Mouse (Mus musculus): ENCODE measurements at regions not wholly inside any gene's neighbourhood (a gene's known extent, or its start where the extent isn't known, plus 50 kb on each side); places are given as distances from the start of the nearest gene placed in this dataset.

GRCm38 (mm10) chr1:183804295-183804694, 208.8 kb upstream of the Dusp10 start:
- no peak for DNase-seq (ENCODE audit: low read depth, low spot score)
- TF ChIP-seq BHLHE40 (IDR thresholded peaks at IDR 0.05; ENCODE audit: borderline replicate concordance, low read depth, low read length) (no peak), ELF1 (IDR thresholded peaks at IDR 0.05; ENCODE audit: low read depth, low read length) (no peak)
- Histone ChIP-seq H3K36me3 (ENCODE audit: control insufficient read depth in 1 of 2, insufficient read depth in 2 of 2, low read length in 2 of 2) (no peaks in the 10 kb centered on the region), H3K27ac (ENCODE audit: control insufficient read depth, low read depth, low read length) (no peak overlapping the region), H3K9ac (ENCODE audit: control insufficient read depth, low read depth, low read length, poor library complexity, severe bottlenecking) (no peak overlapping the region), H3K4me1 (ENCODE audit: control insufficient read depth in 1 of 2, insufficient read depth in 2 of 2, low read length in 2 of 2) (no peaks in the 10 kb centered on the region), H3K27me3 (ENCODE audit: control insufficient read depth in 1 of 2, insufficient read depth in 2 of 2, low read length in 2 of 2) (no peaks in the 10 kb centered on the region), H3K4me3 (ENCODE audit: control insufficient read depth in 1 of 2, insufficient read depth in 1 of 2, low read depth in 2 of 2, low read length in 2 of 2) (no peak overlapping the region), H3K9me3 (replicated peaks; ENCODE audit: insufficient read depth, low read length) (no peaks in the 10 kb centered on the region), H3K79me2 (ENCODE audit: control insufficient read depth, insufficient read depth, low read length, poor library complexity) (no peaks in the 10 kb centered on the region)

DNA sequence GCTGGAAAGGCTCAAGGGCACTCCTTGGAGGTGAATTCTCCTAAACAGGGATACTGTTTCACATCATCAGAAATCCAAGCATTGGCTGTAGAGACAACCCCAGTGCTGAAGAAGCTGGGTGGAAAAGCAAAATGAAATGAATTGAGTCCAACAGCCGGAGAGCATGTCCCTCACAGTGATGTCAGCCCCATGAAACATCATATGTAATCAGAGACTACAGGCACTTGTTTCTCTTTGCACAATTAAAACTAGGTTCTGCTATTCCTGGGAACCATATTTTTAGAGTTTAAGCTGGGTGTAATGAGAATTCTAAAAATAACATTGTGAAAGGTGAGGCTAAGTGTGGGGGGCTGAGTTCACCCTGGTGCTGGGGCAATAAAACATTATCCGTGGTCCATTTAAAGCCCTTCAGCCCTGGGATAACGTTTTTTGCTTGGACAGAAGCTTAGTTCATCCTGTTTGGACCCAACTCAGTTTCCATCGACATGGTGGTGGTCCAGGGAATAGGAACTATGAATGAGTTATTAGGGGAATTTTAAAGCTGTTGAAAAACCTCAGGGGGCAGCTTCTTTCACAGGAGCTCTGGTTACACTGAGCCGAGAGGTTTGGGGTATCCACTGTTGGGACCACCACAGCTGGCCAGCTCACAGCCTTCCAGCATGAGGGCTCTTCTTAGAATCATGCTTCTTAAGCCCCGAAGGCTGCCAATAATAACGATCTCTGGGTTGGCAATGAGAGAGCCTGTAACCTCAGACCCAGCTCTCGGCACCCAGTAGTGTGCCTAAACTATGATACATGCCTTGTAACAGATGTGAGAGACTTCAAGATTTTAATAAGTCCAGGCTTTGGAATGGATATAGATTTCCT, 206.0 kb upstream of the Dusp10 start:
- Histone ChIP-seq H3K4me3 (ENCODE audit: control insufficient read depth in 1 of 2, insufficient read depth in 1 of 2, low read depth in 2 of 2, low read length in 2 of 2) (no peak overlapping the region), H3K27me3 (ENCODE audit: control insufficient read depth in 1 of 2, insufficient read depth in 2 of 2, low read length in 2 of 2) (no peaks in the 10 kb centered on the region), H3K27ac (ENCODE audit: control insufficient read depth, low read depth, low read length) (no peak overlapping the region), H3K79me2 (ENCODE audit: control insufficient read depth, insufficient read depth, low read length, poor library complexity) (no peaks in the 10 kb centered on the region), H3K9me3 (replicated peaks; ENCODE audit: insufficient read depth, low read length) (no peaks in the 10 kb centered on the region), H3K36me3 (ENCODE audit: control insufficient read depth in 1 of 2, insufficient read depth in 2 of 2, low read length in 2 of 2) (no peaks in the 10 kb centered on the region), H3K9ac (ENCODE audit: control insufficient read depth, low read depth, low read length, poor library complexity, severe bottlenecking) (no peak overlapping the region), H3K4me1 (ENCODE audit: control insufficient read depth in 1 of 2, insufficient read depth in 2 of 2, low read length in 2 of 2) (no peaks in the 10 kb centered on the region)
- DNase-seq (ENCODE audit: low read depth, low spot score), result no peak
- no peak for TF ChIP-seq UBTF (IDR thresholded peaks at IDR 0.05; ENCODE audit: borderline replicate concordance, insufficient read depth, low read depth, low read length)
- no peak for TF ChIP-seq ZKSCAN1 (IDR thresholded peaks at IDR 0.05; ENCODE audit: low read depth, low read length)
- TF ChIP-seq MEF2A (IDR thresholded peaks at IDR 0.05; ENCODE audit: extremely low read depth, insufficient replicate concordance, low read depth, low read length, poor library complexity, severe bottlenecking), result no peak
- no peak for TF ChIP-seq NELFE (IDR thresholded peaks at IDR 0.05; ENCODE audit: low read depth, low read length)
- no peak for TF ChIP-seq MXI1 (IDR thresholded peaks at IDR 0.05; ENCODE audit: low read depth, low read length)
- no peak for TF ChIP-seq RCOR1 (IDR thresholded peaks at IDR 0.05; ENCODE audit: low read depth, low read length)
- no peak for TF ChIP-seq HCFC1 (IDR thresholded peaks at IDR 0.05; ENCODE audit: low read depth, low read length)

DNA sequence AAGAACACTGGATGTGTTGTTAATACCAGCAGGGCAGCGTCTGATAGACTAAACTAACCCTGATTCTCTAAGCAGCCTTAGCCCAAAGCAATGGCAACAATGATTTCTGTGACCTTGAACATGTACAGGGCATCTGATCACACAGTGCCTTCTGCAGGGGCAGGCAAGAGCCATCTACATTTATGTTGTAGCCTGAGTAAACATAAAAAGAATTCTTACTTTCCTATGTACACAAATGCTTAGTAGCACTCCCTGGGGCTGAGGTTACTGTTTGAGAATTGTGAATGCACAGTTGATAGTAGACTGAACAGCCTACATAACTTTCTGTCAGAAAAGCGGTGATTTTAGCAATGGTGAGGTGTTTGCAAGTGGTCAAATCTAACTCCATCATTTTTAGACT, 204.9 kb upstream of the Dusp10 start:
- no peak overlapping the region for H3K4me3 ChIP-seq (ENCODE audit: control insufficient read depth in 1 of 2, insufficient read depth in 1 of 2, low read depth in 2 of 2, low read length in 2 of 2)

More for the DNA sequence above, 204.9 kb upstream of the Dusp10 start:
- no peaks in the 10 kb centered on the region for H3K4me1 ChIP-seq (ENCODE audit: control insufficient read depth in 1 of 2, insufficient read depth in 2 of 2, low read length in 2 of 2)
- no peaks in the 10 kb centered on the region for H3K9me3 ChIP-seq (replicated peaks; ENCODE audit: insufficient read depth, low read length)
- H3K27me3 ChIP-seq (ENCODE audit: control insufficient read depth in 1 of 2, insufficient read depth in 2 of 2, low read length in 2 of 2), result no peaks in the 10 kb centered on the region
- no peak for TF ChIP-seq MAZ (IDR thresholded peaks at IDR 0.05; ENCODE audit: low read depth, low read length)
- TF ChIP-seq POLR2AphosphoS5 (IDR thresholded peaks at IDR 0.05; ENCODE audit: borderline replicate concordance, low read depth, low read length), result no peak
- no peak overlapping the region for H3K27ac ChIP-seq (ENCODE audit: control insufficient read depth, low read depth, low read length)
- H3K79me2 ChIP-seq (ENCODE audit: control insufficient read depth, insufficient read depth, low read length, poor library complexity), result no peaks in the 10 kb centered on the region
- no peaks in the 10 kb centered on the region for H3K36me3 ChIP-seq (ENCODE audit: control insufficient read depth in 1 of 2, insufficient read depth in 2 of 2, low read length in 2 of 2)
- DNase-seq (ENCODE audit: low read depth, low spot score), result no peak
- H3K9ac ChIP-seq (ENCODE audit: control insufficient read depth, low read depth, low read length, poor library complexity, severe bottlenecking), result no peak overlapping the region

Measured in MEL (cell line).